Mouse (Mus musculus): ENCODE data around the gene Anapc15-ps. TPM values are rescaled to one million over a fixed set of nuclear protein-coding genes. Genes with fewer than 3 reads are reported as not detected.
A peak's percentile ranks its signal among the peaks of the same experiment; 100 is the strongest.

The Anapc15-ps gene
- total RNA-seq (2021): not detected
- long read RNA-seq, experiment 1: 0 reads
- long read RNA-seq, experiment 2: 0 reads

- DNase-seq: no peak
- intact Hi-C loops (cut with DNase I): no loop called here
Observed at GRCm38 (mm10) chr10:95673351-95673750, at the start of gene Anapc15-ps. TSS of gene Anapc15-ps (minus strand) at chr10:95673451.

GRCm38 (mm10) chr10:95722203-95722611 is 49.0 kb upstream of the Anapc15-ps start:
- no peak for DNase-seq
- intact Hi-C loops (cut with DNase I): loop anchor here (5.0 kb wide), 1 partner anchor 50 kb away; no protein-coding TSS in a partner anchor

GRCm38 (mm10) chr10:95720181-95720798 is 47.0 kb upstream of the Anapc15-ps start:
- DNase-seq: no peak
- intact Hi-C loops (cut with DNase I): loop anchor here (5.0 kb wide), 1 partner anchor 52 kb away; no protein-coding TSS in a partner anchor

- no peak for DNase-seq
- intact Hi-C loops (cut with DNase I): no loop called here
Observed at GRCm38 (mm10) chr10:95719472-95719871, 46.2 kb upstream of the Anapc15-ps start.

GRCm38 (mm10) chr10:95718760-95719159 is 45.5 kb upstream of the Anapc15-ps start:
- intact Hi-C loops (cut with DNase I): no loop called here
- DNase-seq: no peak

GRCm38 (mm10) chr10:95717106-95717680 is 43.9 kb upstream of the Anapc15-ps start:
- intact Hi-C loops (cut with DNase I): no loop called here
- no peak for DNase-seq

GRCm38 (mm10) chr10:95715687-95716086 is 42.4 kb upstream of the Anapc15-ps start:
- intact Hi-C loops (cut with DNase I): no loop called here
- DNase-seq: no peak

- DNase-seq: no peak
- intact Hi-C loops (cut with DNase I): no loop called here
Observed at GRCm38 (mm10) chr10:95712221-95712620, 39.0 kb upstream of the Anapc15-ps start.

GRCm38 (mm10) chr10:95709903-95710660 is 36.8 kb upstream of the Anapc15-ps start:
- intact Hi-C loops (cut with DNase I): no loop called here
- DNase-seq: no peak

GRCm38 (mm10) chr10:95709143-95709880 is 36.1 kb upstream of the Anapc15-ps start:
- intact Hi-C loops (cut with DNase I): no loop called here

GRCm38 (mm10) chr10:95708001-95708400 is 34.8 kb upstream of the Anapc15-ps start:
- peak; percentile 31 to 33 for DNase-seq
- intact Hi-C loops (cut with DNase I): no loop called here

More at GRCm38 (mm10) chr10:95709143-95709880, 36.1 kb upstream of the Anapc15-ps start:
- no peak for DNase-seq

- intact Hi-C loops (cut with DNase I): no loop called here
- DNase-seq: no peak
Observed at GRCm38 (mm10) chr10:95706867-95707266, 33.6 kb upstream of the Anapc15-ps start.

GRCm38 (mm10) chr10:95705747-95706146 is 32.5 kb upstream of the Anapc15-ps start:
- no peak for DNase-seq
- intact Hi-C loops (cut with DNase I): no loop called here

GRCm38 (mm10) chr10:95704847-95705246 is 31.6 kb upstream of the Anapc15-ps start:
- DNase-seq: no peak
- intact Hi-C loops (cut with DNase I): no loop called here

GRCm38 (mm10) chr10:95703730-95704129 is 30.5 kb upstream of the Anapc15-ps start:
- intact Hi-C loops (cut with DNase I): no loop called here
- no peak for DNase-seq

GRCm38 (mm10) chr10:95700422-95700821 is 27.2 kb upstream of the Anapc15-ps start:
- intact Hi-C loops (cut with DNase I): no loop called here
- no peak for DNase-seq

GRCm38 (mm10) chr10:95698920-95699714 is 25.9 kb upstream of the Anapc15-ps start:
- DNase-seq: no peak
- intact Hi-C loops (cut with DNase I): no loop called here

- DNase-seq: no peak
- intact Hi-C loops (cut with DNase I): no loop called here
Observed at GRCm38 (mm10) chr10:95696253-95696641, 23.0 kb upstream of the Anapc15-ps start.

- intact Hi-C loops (cut with DNase I): no loop called here
- DNase-seq: no peak
Observed at GRCm38 (mm10) chr10:95695603-95696252, 22.5 kb upstream of the Anapc15-ps start.

All from heart, postnatal 14 days (tissue).